Mouse (Mus musculus): ENCODE measurements at regions not wholly inside any gene's neighbourhood (a gene's known extent, or its start where the extent isn't known, plus 50 kb on each side); places are given as distances from the start of the nearest gene placed in this dataset.

DNA sequence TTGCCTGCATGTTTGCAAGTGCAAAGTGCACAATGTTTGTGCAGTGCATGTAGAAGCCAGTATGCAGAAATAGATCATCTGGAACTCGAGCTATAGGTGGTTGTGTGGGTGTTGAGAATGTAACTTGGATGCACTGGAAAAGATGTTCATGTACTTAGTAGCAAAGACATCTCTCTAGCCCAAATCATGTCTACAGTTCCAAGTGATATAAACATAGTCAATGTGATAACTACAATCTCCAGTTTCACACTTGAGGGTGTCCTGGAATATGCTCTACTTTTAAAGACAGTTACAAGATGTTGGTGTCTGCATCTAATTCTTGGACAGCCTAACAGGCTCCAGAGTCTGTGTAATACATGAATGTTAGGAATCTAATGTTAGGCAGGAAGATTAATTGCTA, 657.4 kb downstream of the Nsun3 start:
- intact Hi-C loops (cut with DNase I) = no loop called here
- peak in 1 of 2 experiments; percentile 4 for DNase-seq (ENCODE audit: low spot score in 2 of 2)

DNA sequence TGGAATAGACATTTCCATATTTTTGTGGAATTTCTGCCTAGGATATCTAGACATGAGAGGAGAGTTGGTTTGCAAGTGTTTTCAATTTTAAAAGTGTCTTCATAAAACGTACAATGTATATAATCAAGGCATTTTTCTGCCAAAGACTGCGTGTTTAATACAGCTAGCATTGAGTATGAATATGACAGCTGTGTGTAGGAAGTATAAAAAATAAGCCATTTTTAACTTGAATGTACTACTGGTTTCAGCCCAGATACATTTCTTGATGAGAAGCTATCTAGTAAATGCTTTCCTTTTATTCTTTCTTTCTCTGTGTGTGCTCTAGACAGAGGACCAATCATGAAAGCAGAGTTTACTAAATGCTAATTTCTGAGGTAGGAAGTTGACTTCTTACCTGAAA, 658.5 kb downstream of the Nsun3 start:
- intact Hi-C loops (cut with DNase I) = no loop called here
- no peak for DNase-seq (ENCODE audit: low spot score in 2 of 2)

DNA sequence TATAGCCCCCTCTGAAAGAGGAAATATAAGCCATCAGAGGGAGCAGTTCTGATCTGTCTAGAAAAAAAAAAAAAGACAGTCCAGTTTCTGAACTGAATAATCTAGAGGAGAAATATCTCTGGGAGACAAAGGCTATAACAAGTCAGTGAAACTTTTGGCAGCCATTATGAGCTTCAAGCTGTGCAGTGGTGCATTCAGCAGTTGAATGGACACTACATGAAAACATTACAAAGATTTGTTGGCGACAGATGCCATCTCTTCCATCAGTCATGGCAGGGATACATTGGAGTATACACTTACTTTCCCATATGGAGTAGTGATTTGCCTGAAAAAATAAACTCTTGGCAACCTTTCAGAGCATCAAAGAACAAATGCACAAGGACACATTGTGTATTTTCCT, 660.8 kb downstream of the Nsun3 start:
- intact Hi-C loops (cut with DNase I) = no loop called here
- DNase-seq (ENCODE audit: low spot score in 2 of 2) = no peak

Data from left cerebral cortex, postnatal 36 days (tissue).